Mouse (Mus musculus) G1E (cell line): ENCODE measurements at regions not wholly inside any gene's neighbourhood (a gene's known extent, or its start where the extent isn't known, plus 50 kb on each side); places are given as distances from the start of the nearest gene placed in this dataset.

ENCODE experiments used
- ATAC-seq: 2 replicates; pipeline ENCODE4 v1.8.0; 2016; ENCODE audit warnings: mild to moderate bottlenecking; ENCODE audit not compliant: insufficient number of reproducible peaks, poor library complexity, low FRiP score, severe bottlenecking; ENCODE audit errors: extremely low read depth
- DNase-seq: peaks from one replicate; pipeline ENCODE4 v3.0.0; 2012; ENCODE audit warnings: low spot score
- H3K27me3 ChIP-seq: 2 replicates; pipeline ENCODE4 v1.6.1; 2012; ENCODE audit warnings: mild to moderate bottlenecking, low read length, inconsistent platforms; ENCODE audit not compliant: insufficient read depth
- H3K36me3 ChIP-seq: replicated peaks from 2 replicates; pipeline ENCODE3; 2012; ENCODE audit warnings: mild to moderate bottlenecking, inconsistent platforms
- H3K4me1 ChIP-seq: 2 replicates; pipeline ENCODE4 v1.6.1; 2012; ENCODE audit warnings: low read depth, low read length, inconsistent platforms, mixed read lengths; ENCODE audit not compliant: insufficient read depth
- H3K4me3 ChIP-seq: 2 replicates; pipeline ENCODE4 v1.5.1; 2012; ENCODE audit warnings: low read depth, mild to moderate bottlenecking, inconsistent platforms, low read length, moderate library complexity, mixed read lengths
- H3K9me3 ChIP-seq: replicated peaks from 2 replicates; pipeline ENCODE4 v1.6.1; 2012; ENCODE audit warnings: inconsistent platforms
- CTCF ChIP-seq: IDR thresholded peaks from 2 replicates; pipeline ENCODE4 v1.5.1; 2012; ENCODE audit warnings: low read depth, low read length, inconsistent platforms, mixed read lengths
- GATA1 ChIP-seq: IDR thresholded peaks from 2 replicates; pipeline ENCODE4 v1.6.1; 2012; ENCODE audit warnings: borderline replicate concordance, low read length, inconsistent platforms, mixed read lengths
- GATA2 ChIP-seq: IDR thresholded peaks from 2 replicates; pipeline ENCODE4 v1.6.1; 2012; ENCODE audit warnings: low read depth, low read length, inconsistent platforms, borderline replicate concordance
- POLR2AphosphoS5 ChIP-seq: IDR thresholded peaks from 2 replicates; pipeline ENCODE4 v1.6.1; 2012; ENCODE audit warnings: low read depth, low read length, inconsistent platforms; ENCODE audit not compliant: insufficient replicate concordance
- TAL1 ChIP-seq: conservative IDR thresholded peaks from 2 replicates; pipeline ENCODE4 v1.6.1; 2012; ENCODE audit warnings: low read depth, low read length, inconsistent platforms, mixed read lengths

DNA sequence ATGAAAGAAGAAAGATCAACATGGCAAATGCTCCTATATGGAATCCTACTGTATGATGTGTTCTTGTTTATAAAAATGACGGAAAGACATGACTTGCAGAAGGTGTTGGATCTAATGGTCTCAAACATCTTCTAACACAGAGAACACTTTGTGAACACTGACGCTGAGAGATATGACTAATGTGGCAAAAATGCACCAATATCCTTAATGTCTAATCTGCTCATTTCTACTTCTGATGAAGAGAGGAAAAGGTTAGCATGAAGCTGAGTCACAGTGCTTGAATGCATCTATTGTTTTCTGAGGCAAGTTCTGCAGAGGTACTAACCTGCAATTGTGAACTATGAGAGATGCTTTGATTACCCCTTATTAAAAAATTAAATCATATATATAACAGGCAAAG is 293.2 kb upstream of the Jag1 start:
- Histone ChIP-seq H3K27me3 (no peaks in the 10 kb centered on the region), H3K9me3 (peaks cover 10% of the 10 kb centered on the region), H3K36me3 (no peaks in the 10 kb centered on the region), H3K4me3 (no peak overlapping the region), H3K4me1 (no peaks in the 10 kb centered on the region)
- TF ChIP-seq GATA2, result no peak
- TF ChIP-seq TAL1, result no peak
- no peak for TF ChIP-seq POLR2AphosphoS5
- no peak for TF ChIP-seq GATA1
- ATAC-seq (no peak), DNase-seq (no peak)

DNA sequence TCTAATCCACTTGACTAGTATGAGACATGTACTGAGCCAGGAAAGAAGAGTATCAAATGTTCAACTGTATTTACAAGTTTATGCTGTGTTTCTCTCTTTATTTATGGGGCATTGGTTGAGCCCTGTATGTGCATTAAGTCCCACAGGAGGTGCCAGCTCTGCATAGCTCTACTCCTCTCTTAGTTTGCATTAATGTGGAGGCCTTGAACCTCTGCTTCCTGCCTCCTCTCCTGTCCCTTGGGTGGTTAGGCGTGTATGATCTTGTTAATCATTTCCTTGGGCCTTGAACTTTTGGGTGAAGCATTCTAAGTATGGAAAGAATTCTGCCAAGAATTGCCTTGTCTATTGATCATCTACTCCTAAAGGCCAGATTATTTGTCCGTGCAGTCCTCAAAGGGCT is 291.9 kb upstream of the Jag1 start:
- TF ChIP-seq GATA1 (no peak), TAL1 (no peak), POLR2AphosphoS5 (no peak), GATA2 (no peak), CTCF (no peak)
- Histone ChIP-seq H3K4me3 (no peak overlapping the region), H3K4me1 (no peaks in the 10 kb centered on the region), H3K36me3 (no peaks in the 10 kb centered on the region), H3K27me3 (no peaks in the 10 kb centered on the region), H3K9me3 (peaks cover 7% of the 10 kb centered on the region)
- no peak for DNase-seq
- no peak for ATAC-seq

DNA sequence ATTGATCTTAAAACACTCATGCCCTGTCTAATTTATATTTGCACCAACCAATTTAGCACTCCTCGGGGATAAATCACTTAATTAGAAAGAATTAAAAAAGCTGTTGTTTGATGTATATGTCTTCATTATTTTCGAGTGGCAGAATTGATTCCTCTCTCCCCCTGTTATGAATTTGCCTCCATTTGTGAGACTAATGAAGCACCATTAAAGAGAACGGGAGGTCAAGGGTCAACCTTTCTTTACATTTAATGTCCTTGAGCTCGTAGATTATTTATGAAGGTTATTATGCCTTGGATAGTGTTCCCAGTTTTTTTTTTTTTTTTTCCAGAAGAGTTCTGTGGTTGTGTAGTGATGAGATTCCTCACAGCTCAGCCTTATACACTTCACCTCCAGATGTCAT is 277.0 kb upstream of the Jag1 start:
- DNase-seq (no peak), ATAC-seq (no peak)
- Histone ChIP-seq H3K4me1 (no peaks in the 10 kb centered on the region), H3K9me3 (peaks cover 14% of the 10 kb centered on the region), H3K36me3 (no peaks in the 10 kb centered on the region), H3K4me3 (no peak overlapping the region), H3K27me3 (no peaks in the 10 kb centered on the region)
- no peak for TF ChIP-seq TAL1
- no peak for TF ChIP-seq GATA1
- no peak for TF ChIP-seq GATA2
- TF ChIP-seq POLR2AphosphoS5, result no peak
- TF ChIP-seq CTCF, result no peak

DNA sequence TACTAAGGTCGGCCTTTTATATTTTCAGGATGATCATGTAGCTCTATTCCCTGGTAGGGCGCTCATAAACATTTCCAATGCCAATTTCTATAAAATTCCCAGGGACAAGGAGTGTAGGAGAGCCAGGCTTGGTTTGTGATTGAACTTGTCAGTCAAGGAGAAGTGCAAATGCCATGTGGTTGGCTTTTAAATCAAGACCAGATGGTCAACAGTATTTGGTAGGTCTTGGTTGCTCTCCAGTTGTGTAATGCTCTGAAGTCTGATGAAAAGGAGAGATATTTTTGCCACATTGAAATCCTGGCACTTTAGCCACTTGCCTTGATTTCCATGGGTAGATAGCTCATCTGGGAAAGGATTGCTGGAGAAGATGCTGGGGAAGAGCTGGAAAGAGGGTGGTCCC is 263.4 kb upstream of the Jag1 start:
- DNase-seq (no peak), ATAC-seq (no peak)
- TF ChIP-seq GATA2 (no peak), CTCF (no peak), POLR2AphosphoS5 (no peak), GATA1 (no peak), TAL1 (no peak)
- Histone ChIP-seq H3K4me3 (no peak overlapping the region), H3K4me1 (no peaks in the 10 kb centered on the region), H3K9me3 (peaks cover 12% of the 10 kb centered on the region; the same call in 1 of the 2 replicates), H3K36me3 (no peaks in the 10 kb centered on the region), H3K27me3 (no peaks in the 10 kb centered on the region)

DNA sequence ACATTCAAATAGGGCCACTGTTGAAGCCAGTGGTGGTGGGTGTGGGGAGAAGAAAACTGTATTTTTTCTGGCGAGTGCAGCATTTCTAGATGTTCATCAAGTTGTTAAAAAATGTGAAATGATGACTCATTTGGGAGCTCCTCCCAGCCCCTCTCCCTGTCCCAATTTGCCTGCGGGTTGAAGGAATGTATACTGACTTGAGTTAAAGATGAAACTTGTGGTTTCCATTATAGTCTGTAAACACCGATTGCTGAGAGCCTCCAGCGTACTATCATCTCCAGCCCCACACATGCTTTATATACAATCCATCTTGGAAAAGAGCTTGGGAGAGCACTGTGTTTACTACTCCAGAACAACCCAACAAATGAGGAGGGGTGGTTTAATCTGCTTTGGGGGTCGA is 258.9 kb upstream of the Jag1 start:
- Histone ChIP-seq H3K4me1 (no peaks in the 10 kb centered on the region), H3K9me3 (peaks cover 13% of the 10 kb centered on the region), H3K27me3 (no peaks in the 10 kb centered on the region), H3K4me3 (no peak overlapping the region), H3K36me3 (no peaks in the 10 kb centered on the region)
- no peak for ATAC-seq
- TF ChIP-seq TAL1 (no peak), GATA2 (no peak), GATA1 (no peak), CTCF (no peak), POLR2AphosphoS5 (no peak)
- DNase-seq, result no peak

DNA sequence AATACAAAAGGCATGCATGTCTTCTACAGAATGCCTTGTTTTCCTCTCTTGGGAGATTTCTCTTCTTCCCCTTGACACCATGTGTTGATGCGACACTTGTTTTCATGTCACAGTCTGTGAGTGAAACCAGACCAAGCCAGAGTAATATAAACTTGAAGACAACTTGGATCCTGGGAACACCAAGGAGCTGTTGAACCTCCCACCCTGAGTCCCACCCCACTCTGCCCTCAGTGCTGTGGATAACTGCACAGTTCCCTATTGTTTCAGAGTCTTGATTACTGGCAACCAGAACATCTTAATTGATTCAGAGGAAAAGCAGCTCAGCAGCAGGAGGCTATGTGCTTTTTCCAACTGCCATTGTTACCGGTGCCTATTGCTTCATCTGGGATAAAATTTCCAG is 254.6 kb upstream of the Jag1 start:
- Histone ChIP-seq H3K4me3 (no peak overlapping the region), H3K4me1 (no peaks in the 10 kb centered on the region), H3K9me3 (peaks cover 10% of the 10 kb centered on the region), H3K36me3 (no peaks in the 10 kb centered on the region), H3K27me3 (no peaks in the 10 kb centered on the region)
- no peak for ATAC-seq
- TF ChIP-seq TAL1 (no peak), GATA1 (no peak), CTCF (no peak), GATA2 (no peak), POLR2AphosphoS5 (no peak)
- no peak for DNase-seq

DNA sequence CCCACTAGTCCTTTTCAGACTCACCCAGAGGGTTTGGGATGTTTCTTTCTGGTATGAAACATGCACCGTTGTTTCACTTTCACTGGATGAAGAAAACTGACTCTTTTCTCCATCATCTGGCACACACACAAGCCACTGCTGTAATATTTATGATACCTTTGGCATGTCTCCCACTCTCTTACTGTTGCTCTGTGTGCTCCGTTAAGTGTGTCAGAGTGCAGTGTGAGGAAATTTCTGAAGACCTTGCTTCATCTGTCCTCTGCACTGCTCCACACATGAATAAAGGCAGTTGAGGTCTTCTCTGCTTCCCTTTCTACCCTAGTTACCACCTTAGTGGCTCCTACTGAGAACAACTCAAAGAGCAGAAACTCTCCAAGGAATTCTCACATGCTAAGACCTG is 246.6 kb upstream of the Jag1 start:
- no peaks in the 10 kb centered on the region for H3K27me3 ChIP-seq
- no peaks in the 10 kb centered on the region for H3K4me1 ChIP-seq
- TF ChIP-seq POLR2AphosphoS5, result no peak
- no peak for TF ChIP-seq GATA2
- TF ChIP-seq TAL1, result no peak
- TF ChIP-seq CTCF, result no peak
- no peak for TF ChIP-seq GATA1
- H3K36me3 ChIP-seq, result no peaks in the 10 kb centered on the region
- no peak overlapping the region for H3K4me3 ChIP-seq
- no peak for DNase-seq
- H3K9me3 ChIP-seq, result peaks cover 6% of the 10 kb centered on the region; the same call in 1 of the 2 replicates
- ATAC-seq, result no peak
